ENCODE assay signal across 8 mouse cellular contexts in genomic region chr16:21321188-21322070, GRCm38 (mm10).
DNase-seq lines count a peak whose midpoint lies in the region; ATAC-seq lines count a peak whose summit lies in the region.

No protein-coding gene starts in this region.

- intact Hi-C loops in heart, postnatal 14 days (cut with DNase I) = no loop called here
- intact Hi-C loops in heart, postnatal 36 days (cut with DNase I) = no loop called here

- peak; percentile 30 to 36 for DNase-seq in heart, postnatal 14 days
- no peak for DNase-seq in heart, postnatal 36 days
- DNase-seq in ovary, postnatal 14 days (ENCODE audit: low spot score) = peak; percentile 24
- DNase-seq in ovary, adult 18-20 months (ENCODE audit: low spot score) = no peak
- DNase-seq in retina, embryonic 14.5 days (ENCODE audit: low spot score) = peak; percentile 45
- no peak for DNase-seq in B cell, adult 2 months
- DNase-seq in frontal cortex, postnatal 10 days (ENCODE audit: low spot score in 2 of 2) = no peak

- ATAC-seq in erythroblast, adult 5-6 weeks (replicated peaks; ENCODE audit: low FRiP score, poor library complexity, severe bottlenecking) = 0 out of 2 replicates have a peak, but pooled peaks have one; percentile 22

Comparison
In these comparisons a context has a peak if more than half of its experiments do, and no peak if none do; other contexts are left out.
1. DNase-seq: peak in heart, postnatal 14 days (2 of 2), ovary, postnatal 14 days (single experiment) and retina, embryonic 14.5 days (single experiment); none in heart, postnatal 36 days (0 of 2), ovary, adult 18-20 months (single experiment), B cell, adult 2 months (0 of 2) and frontal cortex, postnatal 10 days (0 of 2).